Mouse (Mus musculus) c-Kit-positive CD71-positive TER-119-negative erythroid progenitor cells, embryonic 14.5 days (primary cell): ENCODE results near the gene Acsm4.
"Not testable (repeated sequence)": the region's sequence is repeated elsewhere in the genome, so short reads cannot be mapped to it uniquely, and the experiment has no call there.

Source experiments
- DNase-seq: peaks from one replicate; pipeline ENCODE4 v3.0.0-alpha.2; 2013; ENCODE audit warnings: low read depth

Gene Acsm4

GRCm38 (mm10) chr7:119689726-119690125, at the start of gene Acsm4:
Acsm4 (plus strand) TSS chr7:119690026.
- no peak for DNase-seq

- DNase-seq, result no peak
Observed at GRCm38 (mm10) chr7:119642307-119642706, 47.5 kb upstream of the Acsm4 start.

- no peak for DNase-seq
Observed at GRCm38 (mm10) chr7:119667893-119668292, 21.9 kb upstream of the Acsm4 start.

GRCm38 (mm10) chr7:119670395-119670794, 19.4 kb upstream of the Acsm4 start:
- no peak for DNase-seq

- peak; percentile 1 for DNase-seq
Observed at GRCm38 (mm10) chr7:119670925-119671324, 18.9 kb upstream of the Acsm4 start.

GRCm38 (mm10) chr7:119673465-119673864, 16.4 kb upstream of the Acsm4 start:
- DNase-seq, result peak; percentile 11

- no peak for DNase-seq
Observed at GRCm38 (mm10) chr7:119680107-119680506, 9.7 kb upstream of the Acsm4 start.

- DNase-seq, result no peak
Observed at GRCm38 (mm10) chr7:119682699-119683098, 7.1 kb upstream of the Acsm4 start.

GRCm38 (mm10) chr7:119692302-119692701, 2.5 kb downstream of the Acsm4 start:
- no peak for DNase-seq

GRCm38 (mm10) chr7:119694926-119695325, 5.1 kb downstream of the Acsm4 start:
- DNase-seq, result no peak

GRCm38 (mm10) chr7:119714111-119714510, 24.3 kb downstream of the Acsm4 start:
- DNase-seq, result no peak

- DNase-seq, result peak; percentile 87
Observed at GRCm38 (mm10) chr7:119720253-119720946, 30.6 kb downstream of the Acsm4 start, which contains the start of gene Thumpd1. Thumpd1 (minus strand) TSS chr7:119720798.

GRCm38 (mm10) chr7:119720947-119721310, 31.1 kb downstream of the Acsm4 start:
- no peak for DNase-seq

GRCm38 (mm10) chr7:119727621-119728020, 37.8 kb downstream of the Acsm4 start:
- DNase-seq, result no peak

GRCm38 (mm10) chr7:119731262-119731661, 41.4 kb downstream of the Acsm4 start:
- peak; percentile 14 for DNase-seq

- no peak for DNase-seq
Observed at GRCm38 (mm10) chr7:119738877-119739276, 49.1 kb downstream of the Acsm4 start.

- not testable (repeated sequence) for DNase-seq
Observed at GRCm38 (mm10) chr7:119739798-119740468, 50.1 kb downstream of the Acsm4 start.

GRCm38 (mm10) chr7:119744321-119744720, 54.5 kb downstream of the Acsm4 start:
- peak; percentile 7 for DNase-seq

GRCm38 (mm10) chr7:119745869-119746268, 56.0 kb downstream of the Acsm4 start:
- no peak for DNase-seq

GRCm38 (mm10) chr7:119748761-119749160, 58.9 kb downstream of the Acsm4 start:
- DNase-seq, result no peak

- no peak for DNase-seq
Observed at GRCm38 (mm10) chr7:119749942-119750341, 60.1 kb downstream of the Acsm4 start.

GRCm38 (mm10) chr7:119753696-119754095, 63.9 kb downstream of the Acsm4 start:
- DNase-seq, result no peak

- no peak for DNase-seq
Observed at GRCm38 (mm10) chr7:119760527-119760951, 70.7 kb downstream of the Acsm4 start, which contains the start of gene Acsm3. Acsm3 (plus strand) TSS chr7:119760923.
